Mouse (Mus musculus) ES-E14 (cell line): Measurements from ENCODE around the gene St13. TPM values are rescaled to one million over a fixed set of nuclear protein-coding genes. Genes with fewer than 3 reads are reported as not detected.

Experiments used
- DNase-seq: peaks from one replicate; pipeline ENCODE4 v3.0.0-alpha.2; 2013; ENCODE audit warnings: low read depth, low spot score
- H3K27ac ChIP-seq: 2 replicates; pipeline ENCODE4 v1.5.1; 2012; ENCODE audit warnings: low read depth, mild to moderate bottlenecking, low read length, moderate library complexity, mixed read lengths; ENCODE audit not compliant: poor library complexity, insufficient read depth, severe bottlenecking
- H3K36me3 ChIP-seq: 2 replicates; pipeline ENCODE4 v1.6.1; 2012; ENCODE audit warnings: mild to moderate bottlenecking, low read length, moderate library complexity, mixed read lengths; ENCODE audit not compliant: control insufficient read depth, poor library complexity, insufficient read depth, severe bottlenecking
- H3K4me1 ChIP-seq, 2 experiments: fragments of 150-350 bp in 1 of 2; sonication (generic) in 1 of 2; 2 replicates each; pipeline ENCODE4 v1.6.1; 2012; ENCODE audit warnings: low read length in 2 of 2, mild to moderate bottlenecking in 1 of 2, mixed read lengths in 1 of 2; ENCODE audit not compliant: control insufficient read depth in 2 of 2, insufficient read depth in 2 of 2, poor library complexity in 1 of 2
- H3K4me3 ChIP-seq, 2 experiments: fragments of 150-350 bp in 1 of 2; sonication (generic) in 1 of 2; 2 replicates each; pipeline ENCODE4 v1.5.1; 2012; ENCODE audit warnings: low read length in 2 of 2, low read depth in 1 of 2, mild to moderate bottlenecking in 1 of 2, mixed read lengths in 1 of 2; ENCODE audit not compliant: insufficient read depth in 1 of 2, poor library complexity in 1 of 2, severe bottlenecking in 1 of 2
- H3K9ac ChIP-seq: 2 replicates; pipeline ENCODE4 v1.6.1; 2012; ENCODE audit warnings: low read depth, mild to moderate bottlenecking, low read length, mixed read lengths; ENCODE audit not compliant: poor library complexity, insufficient read depth, severe bottlenecking
- H3K9me3 ChIP-seq: fragments of 150-350 bp; sonication (generic); 2 replicates; pipeline ENCODE4 v1.6.1; 2012; ENCODE audit warnings: low read depth, mild to moderate bottlenecking, low read length; ENCODE audit not compliant: control insufficient read depth, insufficient read depth
- CHD2 ChIP-seq: IDR thresholded peaks from 2 replicates; pipeline ENCODE4 v1.6.1; 2014; ENCODE audit warnings: mild to moderate bottlenecking, low read depth, low read length, inconsistent platforms
- HCFC1 ChIP-seq: IDR thresholded peaks from 2 replicates; pipeline ENCODE4 v1.6.1; 2012; ENCODE audit warnings: low read length, inconsistent platforms, borderline replicate concordance; ENCODE audit not compliant: insufficient read depth
- MAFK ChIP-seq: IDR thresholded peaks from 2 replicates; pipeline ENCODE4 v1.6.1; 2014; ENCODE audit warnings: mild to moderate bottlenecking, low read depth, low read length, inconsistent platforms; ENCODE audit not compliant: insufficient read depth
- ZC3H11A ChIP-seq: IDR thresholded peaks from 2 replicates; pipeline ENCODE4 v1.6.1; 2012; ENCODE audit warnings: low read depth, mild to moderate bottlenecking, inconsistent platforms, low read length, borderline replicate concordance
- ZNF384 ChIP-seq: IDR thresholded peaks from 2 replicates; pipeline ENCODE4 v1.6.1; 2012; ENCODE audit warnings: low read depth, low read length, inconsistent platforms
- in situ Hi-C, 2 experiments: fragments of 600-800 bp; cut with MboI; formaldehyde crosslinking; loops; one replicate each; pipeline ENCODE4 v1.15.1; 2025; ENCODE audit warnings: low sequenced_read_pairs in 2 of 2, inconsistent platforms in 1 of 2; ENCODE audit not compliant: unreplicated experiment in 2 of 2
- total RNA-seq: library from RNA; depleted of rRNA; stranded (reverse); fragments of 300-350 nt; gene quantifications from 2 replicates; pipeline ENCODE4 v1.2.3, GENCODE M21; 2012

The St13 gene
- total RNA-seq, 1 experiment, result 254 TPM

DNA sequence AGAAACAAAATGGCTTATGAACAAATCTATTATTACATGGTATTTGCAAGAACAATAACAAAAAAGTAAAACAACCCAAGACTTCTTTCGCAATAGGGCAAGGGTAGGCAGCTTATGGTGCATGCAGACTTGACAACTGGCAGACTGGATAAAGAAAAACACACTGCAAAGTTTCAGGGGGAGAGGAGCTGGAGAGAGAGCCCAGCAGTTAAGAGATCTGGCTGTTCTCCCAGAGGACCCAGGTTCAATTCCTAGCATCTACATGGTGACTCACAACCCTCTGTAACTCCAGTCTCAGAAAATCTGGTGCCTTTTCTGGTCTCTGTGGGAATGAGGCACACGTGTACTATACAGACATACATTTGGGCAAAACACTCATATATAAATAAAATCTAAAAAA is 58.5 kb downstream of the St13 start:
- Histone ChIP-seq H3K9me3 (no peaks in the 10 kb centered on the region), H3K4me1 (no peaks in the 10 kb centered on the region), H3K4me3 (no peak overlapping the region), H3K9ac (no peak overlapping the region), H3K36me3 (peaks cover 6% of the 10 kb centered on the region; the same call in 1 of the 2 replicates), H3K27ac (no peak overlapping the region)
- DNase-seq, result no peak
- TF ChIP-seq ZC3H11A (no peak), ZNF384 (no peak), HCFC1 (no peak), MAFK (no peak), CHD2 (no peak)
- in situ Hi-C loops, result no loop called here

DNA sequence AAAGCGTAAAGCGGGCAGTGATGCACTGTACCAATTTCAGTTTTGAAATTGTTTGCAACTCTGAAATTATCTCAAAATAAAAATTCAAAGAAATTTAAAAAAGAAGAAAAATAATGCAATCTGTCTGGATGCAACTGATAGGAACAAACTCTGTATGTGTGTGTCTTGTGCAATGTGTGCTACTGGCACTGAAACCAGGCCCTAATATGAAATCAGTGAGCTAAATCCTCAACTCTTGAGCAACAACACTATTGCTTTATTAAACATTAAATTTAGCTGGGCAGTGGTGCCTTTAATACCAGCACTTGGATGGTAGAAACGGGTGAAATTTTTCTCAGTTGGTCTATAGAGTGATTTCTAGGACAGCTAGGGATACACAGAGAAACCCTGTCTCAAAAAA is 60.7 kb downstream of the St13 start:
- no peaks in the 10 kb centered on the region for H3K4me1 ChIP-seq
- no peak overlapping the region for H3K4me3 ChIP-seq
- peaks cover 16% of the 10 kb centered on the region; the same call in 1 of the 2 replicates for H3K36me3 ChIP-seq
- DNase-seq, result no peak
- in situ Hi-C loops, result no loop called here
- no peaks in the 10 kb centered on the region for H3K9me3 ChIP-seq
- H3K9ac ChIP-seq, result no peak overlapping the region
- no peak for TF ChIP-seq CHD2
- no peak for TF ChIP-seq ZC3H11A
- no peak overlapping the region for H3K27ac ChIP-seq

GRCm38 (mm10) chr15:81336466-81336865 is 63.4 kb downstream of the St13 start:
- DNase-seq, result no peak
- in situ Hi-C loops, result no loop called here
- Histone ChIP-seq H3K4me1 (0 out of 4 replicates have a peak, but pooled peaks cover 0 to 2% of the 10 kb centered on the region in 2 experiments), H3K36me3 (peaks cover 13% of the 10 kb centered on the region; the same call in 1 of the 2 replicates), H3K9me3 (no peaks in the 10 kb centered on the region), H3K9ac (no peak overlapping the region), H3K4me3 (no peak overlapping the region), H3K27ac (no peak overlapping the region)
- TF ChIP-seq CHD2 (no peak), ZNF384 (no peak), ZC3H11A (no peak), MAFK (no peak), HCFC1 (no peak)

- TF ChIP-seq MAFK (no peak), CHD2 (no peak), ZC3H11A (no peak), ZNF384 (no peak), HCFC1 (no peak)
- H3K27ac ChIP-seq, result no peak overlapping the region
- no peaks in the 10 kb centered on the region for H3K9me3 ChIP-seq
- no peak overlapping the region for H3K9ac ChIP-seq
- H3K4me3 ChIP-seq, result no peak overlapping the region
- H3K36me3 ChIP-seq, result peaks cover 18% of the 10 kb centered on the region; the same call in 1 of the 2 replicates
- in situ Hi-C loops, result no loop called here
- no peak for DNase-seq
- peaks cover 0 to 6% of the 10 kb centered on the region in 2 experiments; a peak in 1 of 4 replicates for H3K4me1 ChIP-seq
These were observed 67.4 kb downstream of the St13 start for GRCm38 (mm10) chr15:81332517-81332916.

DNA sequence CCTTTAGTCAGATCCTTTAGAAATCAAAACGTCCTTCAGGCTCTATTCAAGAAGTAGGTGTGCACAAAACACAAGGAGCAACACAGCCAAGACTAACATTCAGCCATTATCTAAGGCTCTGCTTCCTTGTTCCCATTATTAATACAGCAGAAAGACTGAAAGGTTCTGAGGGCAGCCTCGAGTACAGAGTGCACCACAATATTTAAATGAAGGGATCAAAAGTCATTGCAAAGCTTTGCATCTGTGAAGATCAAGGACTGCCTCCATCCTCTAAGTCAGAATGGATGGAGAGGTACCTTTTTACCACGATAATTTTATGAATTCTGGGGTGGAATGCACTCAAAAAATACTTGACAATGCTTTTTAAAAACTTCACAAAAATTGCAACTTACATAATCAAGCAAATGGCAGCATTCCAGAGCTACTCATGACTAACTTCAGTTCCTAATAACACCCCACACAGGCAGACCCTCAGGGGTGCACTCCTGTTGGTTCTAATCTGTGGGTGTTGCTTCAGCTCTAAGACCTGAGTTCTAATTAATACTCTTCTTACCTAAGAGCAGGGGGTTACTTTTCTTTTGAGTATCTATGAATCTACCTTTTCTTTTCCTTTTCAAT is 69.0 kb downstream of the St13 start:
- in situ Hi-C loops, result no loop called here
- no peak overlapping the region for H3K9ac ChIP-seq
- H3K27ac ChIP-seq, result no peak overlapping the region
- H3K9me3 ChIP-seq, result no peaks in the 10 kb centered on the region
- H3K4me1 ChIP-seq, result peaks cover 0 to 6% of the 10 kb centered on the region in 2 experiments; a peak in 1 of 4 replicates
- no peak for DNase-seq
- TF ChIP-seq MAFK, result no peak
- no peak for TF ChIP-seq HCFC1
- TF ChIP-seq ZNF384, result no peak
- TF ChIP-seq ZC3H11A, result no peak
- TF ChIP-seq CHD2, result no peak
- H3K4me3 ChIP-seq, result no peak overlapping the region
- peaks cover 18% of the 10 kb centered on the region; the same call in 1 of the 2 replicates for H3K36me3 ChIP-seq
